Mouse (Mus musculus) limb, embryonic 12.5 days (tissue): ENCODE data around the gene Stim1. TPM values are rescaled to one million over a fixed set of nuclear protein-coding genes. Genes with fewer than 3 reads are reported as not detected.
A peak's percentile ranks its signal among the peaks of the same experiment; 100 is the strongest.

ENCODE experiments used
- ATAC-seq: fragments of 200-750 bp; cut with Nextera tagmentation; 2 replicates; pipeline ENCODE4 v1.8.0; 2017; ENCODE audit warnings: low read depth, moderate TSS enrichment; ENCODE audit not compliant: insufficient number of reproducible peaks, insufficient read depth, low FRiP score, low TSS enrichment
- H3K27ac ChIP-seq: fragments of 300-500 bp; sonication (generic); 2 replicates; pipeline ENCODE4 v1.5.1; 2016; ENCODE audit warnings: mild to moderate bottlenecking, moderate library complexity
- H3K27me3 ChIP-seq: fragments of 300-500 bp; sonication (generic); 2 replicates; pipeline ENCODE4 v1.6.1; 2016; ENCODE audit warnings: mild to moderate bottlenecking, moderate library complexity
- H3K36me3 ChIP-seq: fragments of 300-500 bp; sonication (generic); 2 replicates; pipeline ENCODE4 v1.6.1; 2016; ENCODE audit warnings: mild to moderate bottlenecking, moderate library complexity
- H3K4me1 ChIP-seq: fragments of 300-500 bp; sonication (generic); replicated peaks from 2 replicates; pipeline ENCODE4 v1.6.1; 2016
- H3K4me2 ChIP-seq: fragments of 300-500 bp; sonication (generic); 2 replicates; pipeline ENCODE4 v1.6.1; 2016; ENCODE audit warnings: mild to moderate bottlenecking, moderate library complexity
- H3K4me3 ChIP-seq: fragments of 300-500 bp; sonication (generic); replicated peaks from 2 replicates; pipeline ENCODE4 v1.5.1; 2016; ENCODE audit warnings: mild to moderate bottlenecking
- H3K9ac ChIP-seq: fragments of 300-500 bp; sonication (generic); replicated peaks from 2 replicates; pipeline ENCODE4 v1.6.1; 2016; ENCODE audit warnings: mild to moderate bottlenecking, moderate library complexity
- H3K9me3 ChIP-seq: fragments of 300-500 bp; sonication (generic); 2 replicates; pipeline ENCODE4 v1.6.1; 2016; ENCODE audit warnings: mild to moderate bottlenecking, moderate library complexity
- WGBS: fragments of 180-500 bp; shearing (Covaris S2); methylation state at CpG from one replicate; pipeline ENCODE4 v1.1.7; 2016; 5-methylcytosine and 5-hydroxymethylcytosine counted together
- polyA plus RNA-seq: library from polyadenylated mRNA; unstranded; fragments of >200 nt; fragmentation: Nextera tagmentation; extraction: Ambion mirVana; gene quantifications from 2 replicates; pipeline ENCODE4 v1.2.1, GENCODE M21; 2016

Stim1 gene
- 17.7 and 25.3 TPM in 2 replicates for polyA plus RNA-seq

DNA sequence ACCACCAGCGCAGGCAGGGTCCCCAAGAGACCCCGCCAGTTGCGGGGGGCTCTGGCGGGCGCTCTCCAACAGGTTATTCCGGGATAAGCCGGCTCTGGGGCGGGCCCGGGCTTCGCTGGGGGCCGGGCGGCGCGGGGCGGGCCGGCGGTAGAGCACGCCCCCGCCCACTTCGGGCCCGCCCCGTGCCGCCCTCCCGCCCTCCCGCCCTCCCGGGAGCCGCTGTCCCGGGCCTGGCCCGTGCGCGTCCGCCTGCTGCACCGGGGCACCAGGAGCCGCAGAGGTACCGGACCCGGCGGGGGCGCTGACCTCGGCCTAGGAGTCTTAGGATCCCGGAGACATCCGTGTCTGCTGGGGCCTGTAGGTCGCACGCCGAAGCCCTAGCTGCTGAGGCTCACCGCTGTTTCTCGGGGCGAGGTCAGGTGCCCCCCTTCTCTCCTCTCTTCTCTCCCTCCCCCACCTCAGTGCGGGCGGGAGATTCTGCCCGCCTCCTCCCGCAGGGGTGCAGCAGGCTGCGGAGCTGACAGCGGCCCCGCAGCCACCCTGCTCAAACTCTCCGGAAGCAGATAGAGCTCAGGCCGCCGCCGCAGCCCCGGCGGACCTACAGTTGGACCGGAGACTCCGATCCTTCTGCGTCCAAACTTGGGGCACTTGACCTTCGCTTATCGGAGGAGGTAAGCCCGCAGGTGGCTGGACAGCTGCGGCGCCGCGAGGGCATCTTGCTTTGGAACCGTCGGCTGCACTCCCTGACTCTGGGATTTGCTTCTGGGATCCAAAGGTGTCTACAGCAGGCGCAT, at the start of gene Stim1:
Gene Stim1, plus strand, starts transcription at position 206 of the 794 bp plus-strand sequence.
- ATAC-seq, result peak; percentile 86
- H3K4me1 ChIP-seq, result peaks cover 8% of the 10 kb centered on the region
- H3K27ac ChIP-seq, result peak within 1 kb of the TSS; percentile 66; the same call in 1 of the 2 replicates
- H3K4me3 ChIP-seq, result peak within 1 kb of the TSS; percentile 87
- peak within 1 kb of the TSS; percentile 73 for H3K4me2 ChIP-seq
- under 1% methylated on average over 45 of the region's 73 CpGs for WGBS
- H3K27me3 ChIP-seq, result peaks cover 8% of the 10 kb centered on the region
- peak within 1 kb of the TSS; percentile 70 for H3K9ac ChIP-seq
- H3K9me3 ChIP-seq, result no peaks in the 10 kb centered on the region
- H3K36me3 ChIP-seq, result no peaks in the 10 kb centered on the region

DNA sequence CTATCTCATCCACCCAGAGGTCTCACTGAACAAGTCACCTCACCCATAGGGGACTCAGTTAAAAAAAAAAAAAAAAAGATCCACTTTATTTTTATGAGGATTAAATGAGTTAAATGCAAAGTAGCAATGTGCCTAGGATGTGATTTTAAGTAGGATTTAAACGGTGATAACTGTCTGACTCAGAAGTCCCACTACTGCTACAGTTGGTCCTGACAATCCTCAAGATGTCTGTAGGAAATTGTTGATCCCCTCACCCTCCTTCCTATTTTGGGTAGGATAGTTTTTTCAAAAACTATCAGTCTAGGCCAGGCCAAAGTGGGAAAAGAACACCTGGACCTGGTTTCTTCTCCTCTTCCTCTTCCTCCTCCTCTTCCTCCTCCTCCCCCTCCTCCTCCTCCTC, 45.7 kb upstream of the Stim1 start:
- Histone ChIP-seq H3K4me1 (no peaks in the 10 kb centered on the region), H3K4me3 (peak overlapping the region; percentile 71; the same call in 1 of the 2 replicates), H3K9me3 (no peaks in the 10 kb centered on the region), H3K27me3 (no peaks in the 10 kb centered on the region), H3K4me2 (peak overlapping the region; percentile 71), H3K36me3 (peaks cover 15% of the 10 kb centered on the region), H3K27ac (0 out of 2 replicates have a peak overlapping the region, but pooled peaks have one; percentile 5), H3K9ac (0 out of 2 replicates have a peak overlapping the region, but pooled peaks have one; percentile 76)
- ATAC-seq, result no peak
- WGBS, result 64% methylated on average over 1 of the region's 1 CpGs

DNA sequence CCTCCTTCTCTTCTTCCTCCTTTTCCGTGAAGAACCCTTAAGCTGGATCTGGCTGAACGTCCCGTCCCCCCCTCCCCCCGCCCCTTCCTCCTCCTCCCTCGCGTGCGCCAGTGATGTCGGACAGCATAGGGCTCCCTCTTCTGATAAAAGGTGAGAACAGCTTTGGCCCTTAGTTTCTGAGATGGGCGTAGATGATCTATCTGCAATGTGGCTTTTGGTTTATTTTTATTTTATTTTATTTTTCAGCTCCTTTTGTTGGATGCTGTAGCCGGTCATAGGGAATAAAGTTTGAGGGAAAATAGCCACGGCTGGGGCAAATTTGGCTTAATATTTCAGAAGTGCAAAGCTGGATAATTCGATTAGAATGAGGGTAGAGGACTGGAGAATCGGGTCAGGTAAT, 45.3 kb upstream of the Stim1 start:
- 0 out of 2 replicates have a peak, but pooled peaks have one; percentile 24 for ATAC-seq
- Histone ChIP-seq H3K9ac (peak overlapping the region; percentile 76), H3K27ac (peak overlapping the region; percentile 76), H3K4me1 (no peaks in the 10 kb centered on the region), H3K9me3 (no peaks in the 10 kb centered on the region), H3K4me2 (peak overlapping the region; percentile 71), H3K4me3 (peak overlapping the region; percentile 71), H3K36me3 (peaks cover 20% of the 10 kb centered on the region), H3K27me3 (no peaks in the 10 kb centered on the region)
- WGBS, result under 1% methylated on average over 7 of the region's 13 CpGs

DNA sequence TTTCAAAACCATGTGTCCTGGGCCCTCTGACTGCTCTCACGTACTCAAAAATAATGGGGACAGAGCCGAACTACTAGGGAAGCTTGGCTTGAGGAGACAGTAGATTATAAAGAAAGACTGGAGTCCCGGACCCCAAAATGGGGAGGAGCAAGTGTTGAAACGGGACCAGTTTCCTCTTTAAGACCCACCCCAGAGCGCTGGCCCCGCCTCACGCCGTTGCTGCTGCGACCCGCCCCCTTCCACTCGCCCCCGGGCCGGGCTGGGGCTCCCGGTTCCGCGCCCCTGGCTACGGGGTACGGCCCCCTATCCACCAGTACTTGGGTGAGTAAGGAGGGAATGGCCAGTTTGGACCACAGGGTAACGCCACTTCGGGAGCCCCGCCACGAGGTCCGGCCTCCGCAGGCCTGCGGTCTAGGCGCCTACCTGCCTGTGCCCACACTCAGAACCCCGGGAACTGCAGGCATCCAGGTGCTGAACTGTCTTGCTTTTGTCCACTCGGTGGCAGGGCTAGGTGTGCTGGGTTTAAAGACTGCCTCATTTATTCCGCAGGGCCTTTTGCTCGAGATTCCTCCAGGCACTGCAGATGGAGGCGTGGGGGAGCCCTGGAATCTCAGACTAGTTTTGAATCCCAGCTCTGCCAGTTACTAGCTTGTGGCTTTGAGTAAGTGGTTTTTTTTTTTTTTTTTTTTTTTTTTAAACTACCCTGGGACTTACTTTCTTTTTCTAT, 44.6 kb upstream of the Stim1 start:
- peak overlapping the region; percentile 76 for H3K27ac ChIP-seq
- peaks cover 25% of the 10 kb centered on the region for H3K36me3 ChIP-seq
- peak; percentile 82 for ATAC-seq
- H3K4me3 ChIP-seq, result peak overlapping the region; percentile 71
- H3K27me3 ChIP-seq, result no peaks in the 10 kb centered on the region
- WGBS, result 2% methylated on average over 25 of the region's 31 CpGs
- H3K4me1 ChIP-seq, result no peaks in the 10 kb centered on the region
- peak overlapping the region; percentile 71 for H3K4me2 ChIP-seq
- no peaks in the 10 kb centered on the region for H3K9me3 ChIP-seq
- H3K9ac ChIP-seq, result peak overlapping the region; percentile 76

DNA sequence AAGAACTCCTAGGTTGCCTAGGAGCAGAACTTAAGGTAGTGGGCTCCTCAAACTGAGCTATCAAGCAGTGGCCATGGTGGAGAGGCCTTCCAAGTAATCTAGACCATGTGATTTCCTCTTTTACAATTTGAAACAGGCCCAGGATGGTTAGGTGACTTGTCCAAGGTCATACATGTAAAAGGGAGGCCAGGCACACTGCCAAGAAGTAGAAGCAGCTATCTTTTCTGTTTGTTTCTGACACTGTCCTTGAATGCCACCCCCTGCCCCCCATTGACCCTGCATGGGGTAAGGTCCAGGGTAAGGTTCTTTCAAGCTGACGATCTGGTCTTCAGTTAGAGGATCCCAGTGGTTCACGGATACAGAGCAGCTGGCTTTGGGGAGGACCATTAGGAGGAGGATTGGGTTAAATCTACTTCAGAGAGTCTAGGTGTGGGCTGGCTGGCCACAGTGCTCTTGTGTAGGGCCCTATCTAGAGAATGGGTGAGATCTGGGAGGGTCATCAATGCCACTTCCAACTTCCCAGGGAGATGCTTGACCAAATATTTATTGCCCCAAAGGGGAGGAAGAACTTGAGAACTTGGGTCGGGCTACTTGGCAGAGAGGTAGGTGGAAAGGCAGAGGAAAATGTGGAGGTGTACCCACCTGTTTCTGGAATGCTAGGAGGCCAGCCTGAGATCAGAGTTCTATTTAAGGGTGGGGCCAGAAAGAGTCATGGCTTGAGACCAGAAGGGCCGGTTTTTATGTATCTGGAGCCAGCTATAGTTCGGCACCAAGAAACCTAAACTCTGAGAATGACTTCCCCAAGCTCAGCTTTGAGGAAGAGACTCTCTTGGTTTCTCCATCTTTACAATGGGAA, 43.5 kb upstream of the Stim1 start:
- no peak overlapping the region for H3K9ac ChIP-seq
- H3K4me2 ChIP-seq, result 0 out of 2 replicates have a peak overlapping the region, but pooled peaks have one; percentile 71
- H3K9me3 ChIP-seq, result 0 out of 2 replicates have a peak, but pooled peaks cover 2% of the 10 kb centered on the region
- H3K27me3 ChIP-seq, result no peaks in the 10 kb centered on the region
- H3K4me3 ChIP-seq, result no peak overlapping the region
- no peak for ATAC-seq
- no peaks in the 10 kb centered on the region for H3K4me1 ChIP-seq
- 92% methylated on average over 5 of the region's 5 CpGs for WGBS
- H3K36me3 ChIP-seq, result peaks cover 34% of the 10 kb centered on the region
- no peak overlapping the region for H3K27ac ChIP-seq

DNA sequence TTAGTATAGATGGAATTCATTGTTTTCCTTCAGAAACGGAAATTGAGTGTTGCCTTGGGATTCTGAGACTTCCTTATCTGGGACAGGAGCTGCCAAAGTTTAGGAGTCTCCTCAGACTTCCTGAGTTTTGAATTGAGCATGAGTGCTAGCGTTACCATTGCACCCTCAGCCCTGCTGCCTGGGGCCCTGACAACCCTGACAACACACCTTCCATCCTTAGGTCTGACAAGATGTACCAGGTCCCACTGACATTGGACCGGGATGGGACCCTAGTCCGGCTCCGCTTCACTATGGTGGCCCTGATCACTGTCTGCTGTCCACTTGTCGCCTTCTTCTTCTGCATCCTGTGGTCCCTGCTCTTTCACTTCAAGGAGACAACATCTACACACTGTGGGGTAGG, 41.6 kb upstream of the Stim1 start:
- Histone ChIP-seq H3K27ac (no peak overlapping the region), H3K9me3 (0 out of 2 replicates have a peak, but pooled peaks cover 3% of the 10 kb centered on the region), H3K9ac (no peak overlapping the region), H3K4me1 (no peaks in the 10 kb centered on the region), H3K36me3 (peaks cover 53% of the 10 kb centered on the region), H3K4me2 (no peak overlapping the region), H3K27me3 (no peaks in the 10 kb centered on the region), H3K4me3 (no peak overlapping the region)
- 93% methylated on average over 6 of the region's 6 CpGs for WGBS
- no peak for ATAC-seq

DNA sequence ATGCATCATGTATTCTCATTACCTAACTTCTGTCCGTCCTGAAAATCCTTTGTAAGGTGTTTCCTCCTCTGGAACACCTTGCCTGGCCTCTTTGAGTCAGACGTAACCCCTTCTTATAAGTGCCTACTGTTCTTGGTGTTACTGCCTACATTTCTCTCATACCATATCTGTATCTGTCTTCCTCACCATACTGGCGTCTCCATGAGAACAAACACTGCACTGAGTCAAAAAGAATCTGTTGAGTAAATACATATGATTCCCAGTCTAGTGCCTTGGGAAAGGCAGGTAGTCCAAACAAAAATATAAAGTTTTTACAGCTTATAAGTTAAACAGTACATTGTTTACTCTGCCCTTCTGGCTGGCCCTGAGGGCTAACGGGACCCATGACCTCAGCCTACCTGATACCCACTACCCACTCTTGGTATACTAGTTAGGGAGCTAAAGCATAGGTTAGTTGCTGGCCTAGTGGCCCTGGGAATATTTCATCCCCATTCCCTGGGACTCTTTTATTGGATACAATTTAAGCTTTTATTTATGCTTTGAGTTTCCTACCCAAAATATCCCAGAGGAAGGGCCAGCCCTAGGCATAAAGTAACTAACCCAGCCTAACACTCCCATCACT, 39.4 kb upstream of the Stim1 start:
- Histone ChIP-seq H3K36me3 (peaks cover 66% of the 10 kb centered on the region), H3K9ac (no peak overlapping the region), H3K4me3 (no peak overlapping the region), H3K4me1 (no peaks in the 10 kb centered on the region), H3K9me3 (0 out of 2 replicates have a peak, but pooled peaks cover 3% of the 10 kb centered on the region), H3K27ac (no peak overlapping the region), H3K27me3 (no peaks in the 10 kb centered on the region), H3K4me2 (no peak overlapping the region)
- whole genome bisulfite sequencing, result 93% methylated on average over 4 of the region's 4 CpGs
- no peak for ATAC-seq

DNA sequence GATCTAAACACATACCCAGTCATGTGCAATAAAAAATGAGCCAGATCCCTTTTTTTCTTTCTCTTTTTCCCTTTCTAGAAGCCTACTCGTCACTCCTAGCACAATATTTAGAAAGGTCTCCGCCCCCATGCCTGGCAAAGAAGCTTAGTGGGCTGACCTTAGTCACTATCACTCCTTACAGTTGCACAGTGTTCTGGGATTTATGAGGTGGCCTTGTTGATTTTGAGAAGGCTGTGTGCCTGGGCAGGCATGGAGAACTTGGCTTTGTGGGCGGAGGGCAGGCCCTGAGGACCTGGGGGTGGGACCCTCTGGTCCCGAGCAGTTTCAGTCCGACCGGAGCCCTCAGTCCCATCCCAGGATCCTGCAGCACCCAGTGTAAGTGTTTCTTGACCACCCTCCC, 37.8 kb upstream of the Stim1 start:
- peaks cover 75% of the 10 kb centered on the region for H3K36me3 ChIP-seq
- H3K9ac ChIP-seq, result no peak overlapping the region
- no peaks in the 10 kb centered on the region for H3K4me1 ChIP-seq
- no peaks in the 10 kb centered on the region for H3K27me3 ChIP-seq
- H3K4me2 ChIP-seq, result no peak overlapping the region
- no peak overlapping the region for H3K4me3 ChIP-seq
- WGBS, result 92% methylated on average over 6 of the region's 6 CpGs
- H3K27ac ChIP-seq, result no peak overlapping the region
- ATAC-seq, result no peak
- H3K9me3 ChIP-seq, result 0 out of 2 replicates have a peak, but pooled peaks cover 3% of the 10 kb centered on the region

DNA sequence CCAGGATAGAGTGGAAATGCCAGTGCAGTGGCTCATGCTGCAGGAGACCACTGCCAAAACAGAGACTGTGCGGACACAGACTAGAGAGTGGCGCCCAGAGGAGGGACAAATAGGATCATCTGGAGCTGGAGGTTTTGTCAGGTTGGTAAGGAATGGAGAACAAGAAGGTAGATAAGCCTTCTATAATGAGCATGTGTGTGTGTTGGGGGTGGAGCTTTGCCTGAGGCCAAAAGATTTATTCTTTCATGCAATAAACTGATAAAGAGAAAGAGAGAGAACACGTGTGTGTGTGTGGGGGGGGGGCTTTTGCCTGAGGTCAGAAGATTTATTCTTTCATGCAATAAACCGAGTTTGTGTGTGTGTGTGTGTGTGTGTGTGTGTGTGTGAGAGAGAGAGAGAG, 34.5 kb upstream of the Stim1 start:
- H3K36me3 ChIP-seq, result peaks cover 81% of the 10 kb centered on the region
- H3K4me3 ChIP-seq, result no peak overlapping the region
- 0 out of 2 replicates have a peak, but pooled peaks cover 3% of the 10 kb centered on the region for H3K9me3 ChIP-seq
- H3K27ac ChIP-seq, result no peak overlapping the region
- 83% methylated on average over 4 of the region's 4 CpGs for WGBS
- no peak for ATAC-seq
- H3K27me3 ChIP-seq, result no peaks in the 10 kb centered on the region
- no peak overlapping the region for H3K4me2 ChIP-seq
- H3K9ac ChIP-seq, result no peak overlapping the region
- H3K4me1 ChIP-seq, result no peaks in the 10 kb centered on the region

DNA sequence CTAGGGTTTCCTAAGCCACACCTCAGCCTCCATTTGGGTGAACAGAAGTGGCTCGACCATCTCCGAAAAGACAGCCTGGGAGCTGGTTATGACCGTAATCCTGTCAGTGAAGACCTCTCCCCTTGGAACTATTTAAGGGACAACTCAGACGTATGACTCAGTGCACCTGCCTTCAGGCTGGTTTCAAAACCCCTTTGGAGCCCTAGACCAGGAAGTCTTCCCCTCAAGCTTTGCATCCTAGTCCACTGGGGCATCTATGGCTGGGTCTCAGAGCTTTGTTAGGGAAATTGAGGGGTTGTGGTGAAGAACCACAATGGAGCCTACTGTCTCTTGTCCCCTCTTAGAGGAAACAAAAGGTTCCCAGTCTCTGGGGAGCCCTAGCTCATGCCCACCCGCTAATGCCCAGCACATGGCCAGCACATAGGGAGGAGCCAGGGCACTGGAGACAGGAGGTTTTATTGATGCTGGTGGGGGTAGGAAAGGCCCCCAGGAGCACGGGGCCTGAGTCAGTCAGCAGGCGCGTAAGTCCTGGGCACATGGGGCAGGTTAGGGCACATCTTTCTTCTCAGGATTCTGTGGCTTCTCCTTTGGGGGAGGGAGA, 28.8 kb upstream of the Stim1 start:
- ATAC-seq, result no peak
- Histone ChIP-seq H3K4me3 (no peak overlapping the region), H3K27me3 (no peaks in the 10 kb centered on the region), H3K9ac (no peak overlapping the region), H3K4me1 (no peaks in the 10 kb centered on the region), H3K27ac (no peak overlapping the region), H3K4me2 (no peak overlapping the region), H3K36me3 (peaks cover 90% of the 10 kb centered on the region), H3K9me3 (no peaks in the 10 kb centered on the region)
- 88% methylated on average over 8 of the region's 8 CpGs for WGBS
